Mouse (Mus musculus) bone marrow macrophage, adult 2 months (primary cell): ENCODE results near the gene Fancc. TPM values are rescaled to one million over a fixed set of nuclear protein-coding genes. Genes with fewer than 3 reads are reported as not detected.

Experiments
- H3K27ac ChIP-seq: 2 replicates; pipeline ENCODE4 v1.5.1; 2012; ENCODE audit warnings: low read depth, low read length; ENCODE audit not compliant: insufficient read depth
- H3K4me1 ChIP-seq: 2 replicates; pipeline ENCODE4 v1.6.1; 2012; ENCODE audit warnings: low read length; ENCODE audit not compliant: control insufficient read depth, insufficient read depth
- H3K4me3 ChIP-seq: 2 replicates; pipeline ENCODE4 v1.5.1; 2012; ENCODE audit warnings: mild to moderate bottlenecking, low read length, moderate library complexity; ENCODE audit not compliant: insufficient read depth
- CTCF ChIP-seq: IDR thresholded peaks from 2 replicates; pipeline ENCODE4 v1.5.1; 2012; ENCODE audit warnings: low read depth, mild to moderate bottlenecking, low read length, moderate library complexity
- POLR2A ChIP-seq: IDR thresholded peaks from 2 replicates; pipeline ENCODE4 v1.6.1; 2012; ENCODE audit warnings: mild to moderate bottlenecking, low read depth, low read length, borderline replicate concordance
- polyA plus RNA-seq: library from polyadenylated mRNA; stranded (reverse); fragments of >200 nt; gene quantifications from 2 replicates; pipeline ENCODE4 v1.2.4, GENCODE M21; 2012; ENCODE audit not compliant: missing spikeins, insufficient read depth, insufficient read length

Fancc gene
- polyA plus RNA-seq, 1 experiment: 7.6 TPM

DNA sequence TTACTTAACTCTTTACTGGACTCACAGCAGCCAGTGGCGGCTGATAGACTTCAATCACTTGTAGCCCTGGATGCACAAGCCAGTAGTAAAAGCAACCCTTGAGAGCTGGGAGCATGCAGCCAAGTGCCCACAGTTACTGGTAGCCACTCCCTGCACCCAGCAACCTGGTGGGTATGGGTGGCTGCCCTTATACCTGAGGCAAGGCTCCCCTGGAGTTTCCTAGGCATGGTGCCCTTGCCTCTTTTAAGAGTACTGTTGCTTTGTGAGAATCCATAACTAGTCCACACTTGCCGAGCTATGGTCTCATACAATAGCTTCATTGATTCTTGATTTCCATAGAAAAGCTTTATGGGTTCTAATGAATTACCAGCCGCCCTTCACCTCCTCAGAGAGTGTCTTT lies 252.7 kb downstream of the Fancc start:
- peaks cover 30% of the 10 kb centered on the region for H3K4me1 ChIP-seq
- TF ChIP-seq CTCF: no peak
- TF ChIP-seq POLR2A: no peak
- 0 out of 2 replicates have a peak overlapping the region, but pooled peaks have one; percentile 56 for H3K27ac ChIP-seq
- peak overlapping the region; percentile 52 for H3K4me3 ChIP-seq

DNA sequence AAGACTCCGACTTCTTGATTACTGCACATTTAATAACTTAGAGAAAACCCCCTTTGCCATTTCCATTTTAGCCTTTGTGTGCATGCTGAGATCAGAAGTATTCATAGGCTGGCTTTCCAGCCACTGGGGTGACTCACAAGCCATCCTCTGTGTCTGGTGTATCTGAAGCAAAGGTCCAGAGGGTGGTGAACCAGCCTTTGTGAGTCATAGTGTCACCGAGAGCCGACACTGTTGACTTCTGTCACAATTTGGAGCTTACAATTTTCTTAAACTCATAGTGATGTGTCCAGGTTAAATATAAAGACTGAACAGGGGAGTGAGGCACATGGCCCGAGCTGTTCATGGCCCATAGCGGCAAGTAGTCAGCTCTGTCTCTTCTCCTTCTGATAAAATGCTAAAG lies 253.5 kb downstream of the Fancc start:
- peak overlapping the region; percentile 56 for H3K27ac ChIP-seq
- TF ChIP-seq CTCF: no peak
- TF ChIP-seq POLR2A: no peak
- H3K4me3 ChIP-seq: peak overlapping the region; percentile 52
- H3K4me1 ChIP-seq: peaks cover 24% of the 10 kb centered on the region

DNA sequence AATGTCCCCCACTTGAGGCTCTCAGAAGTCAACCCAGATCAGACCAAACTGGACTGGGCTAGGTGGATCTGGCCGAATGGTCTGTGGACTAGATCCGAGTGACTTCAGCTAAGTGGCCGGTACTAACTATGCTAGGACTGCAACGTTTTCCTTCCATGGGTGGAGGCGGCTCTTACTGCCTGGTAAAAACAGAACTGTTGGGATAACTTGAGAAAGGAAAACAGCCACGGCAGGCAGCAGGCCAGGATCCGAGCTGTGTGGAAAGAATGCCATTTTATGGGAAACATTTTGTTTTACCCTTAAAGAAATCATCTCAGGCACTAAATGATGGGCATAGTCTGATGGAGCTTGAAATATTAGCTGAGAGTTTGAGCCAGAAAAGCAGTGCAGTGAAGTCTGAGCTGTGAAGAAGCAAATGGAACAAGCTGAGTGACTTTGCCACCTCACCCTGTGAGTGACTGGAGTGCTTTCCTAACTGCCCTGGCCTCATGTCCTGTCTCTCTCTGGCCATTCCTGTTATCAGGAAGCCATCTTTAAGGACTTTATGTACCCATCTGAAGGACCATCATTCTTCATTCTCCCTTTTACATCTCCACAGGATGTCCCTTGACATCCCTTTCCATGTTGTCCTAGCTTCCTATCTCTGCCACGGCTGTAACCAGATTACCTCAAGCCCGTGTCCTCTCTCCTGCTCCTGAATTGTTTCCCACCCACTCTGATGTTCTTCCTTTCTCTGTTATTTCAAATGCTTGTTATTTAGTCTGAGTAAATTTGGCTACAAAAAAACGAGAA lies 254.5 kb downstream of the Fancc start:
- TF ChIP-seq CTCF (no peak), POLR2A (no peak)
- Histone ChIP-seq H3K4me1 (peaks cover 15% of the 10 kb centered on the region), H3K27ac (peak overlapping the region; percentile 64), H3K4me3 (peak overlapping the region; percentile 93)

DNA sequence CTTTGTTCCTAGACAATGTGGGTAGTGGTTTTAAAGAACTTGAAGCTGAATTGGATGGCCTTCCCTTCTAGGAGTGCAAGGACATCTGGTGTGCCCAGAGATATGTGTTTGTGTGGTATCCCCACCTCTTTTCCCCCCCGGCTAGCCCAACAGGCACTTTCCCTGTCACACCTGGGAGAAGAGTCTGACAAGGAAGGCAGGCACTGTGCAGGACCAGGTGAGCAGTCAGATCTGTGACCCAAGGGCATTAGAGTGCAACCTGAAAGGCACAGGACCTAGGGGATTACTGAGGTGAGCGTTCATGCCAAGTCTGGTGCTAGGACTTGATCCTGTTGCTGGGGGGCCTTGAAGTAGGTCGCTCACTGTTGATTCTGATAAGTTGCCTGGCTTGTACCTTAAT lies 255.4 kb downstream of the Fancc start:
- H3K4me3 ChIP-seq: peak overlapping the region; percentile 93
- peaks cover 12% of the 10 kb centered on the region for H3K4me1 ChIP-seq
- TF ChIP-seq POLR2A (no peak), CTCF (no peak)
- H3K27ac ChIP-seq: peak overlapping the region; percentile 64

DNA sequence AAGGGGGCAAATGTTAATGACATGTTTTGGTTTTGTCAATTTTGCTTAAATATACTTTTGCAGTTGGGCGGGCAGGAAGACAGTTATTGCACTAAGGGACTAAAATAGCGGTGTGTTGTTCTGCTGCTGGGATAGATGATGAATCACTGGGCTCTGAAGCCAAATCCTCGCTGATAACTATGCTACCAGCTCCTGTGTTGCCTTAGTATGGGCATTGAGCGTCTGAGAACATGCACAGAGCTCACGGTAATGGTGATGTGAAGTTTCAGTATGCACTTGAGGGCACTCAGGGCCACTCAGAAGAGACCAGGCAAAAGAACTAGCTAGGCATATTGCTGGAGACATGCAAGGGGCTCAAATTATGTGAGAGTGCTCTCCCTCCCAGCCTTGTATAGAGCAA lies 256.2 kb downstream of the Fancc start:
- Histone ChIP-seq H3K4me1 (peaks cover 14% of the 10 kb centered on the region), H3K27ac (peak overlapping the region; percentile 90), H3K4me3 (peak overlapping the region; percentile 93)
- TF ChIP-seq CTCF: no peak
- no peak for TF ChIP-seq POLR2A

DNA sequence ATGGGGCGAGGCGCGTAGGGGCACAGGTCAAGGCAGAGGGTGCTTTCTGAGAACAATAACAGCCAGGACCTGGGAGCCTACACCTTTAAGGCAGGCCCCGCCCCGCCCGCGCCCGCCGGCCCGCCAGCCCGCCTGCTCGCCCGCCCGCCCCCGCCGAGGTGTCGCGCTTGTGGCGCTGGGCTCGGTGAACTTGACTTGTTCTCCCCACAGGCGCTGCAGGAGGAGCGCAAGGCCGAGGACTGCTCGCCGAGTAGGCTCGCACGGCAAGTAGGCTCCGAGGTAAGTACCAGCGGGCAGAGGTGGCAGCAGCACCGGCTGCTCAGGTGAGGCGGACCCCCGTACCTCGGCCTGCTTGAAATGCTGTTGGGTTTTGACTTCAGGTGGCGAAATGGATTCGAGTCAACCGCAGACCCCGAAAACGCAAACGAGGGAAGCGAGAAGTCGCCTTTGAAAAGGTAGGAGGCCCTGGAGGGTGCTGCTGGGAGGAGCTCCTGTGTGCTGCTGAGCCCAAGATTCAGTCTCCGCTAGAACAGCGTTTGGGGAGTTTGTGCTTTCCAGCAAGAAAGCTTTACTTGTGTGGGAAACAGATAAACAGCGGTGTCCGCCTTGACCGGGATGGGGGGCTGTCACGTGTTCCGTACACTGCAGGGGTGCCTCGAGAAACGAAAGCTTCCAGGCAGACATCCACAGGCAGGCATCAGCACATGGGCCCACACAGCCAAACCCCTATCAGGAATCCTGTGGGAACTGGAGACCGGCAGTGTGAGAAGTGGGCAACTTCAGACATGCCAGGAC lies 257.0 kb downstream of the Fancc start:
- H3K4me3 ChIP-seq: peak overlapping the region; percentile 93
- peaks cover 11% of the 10 kb centered on the region for H3K4me1 ChIP-seq
- H3K27ac ChIP-seq: peak overlapping the region; percentile 90
- no peak for TF ChIP-seq POLR2A
- no peak for TF ChIP-seq CTCF

DNA sequence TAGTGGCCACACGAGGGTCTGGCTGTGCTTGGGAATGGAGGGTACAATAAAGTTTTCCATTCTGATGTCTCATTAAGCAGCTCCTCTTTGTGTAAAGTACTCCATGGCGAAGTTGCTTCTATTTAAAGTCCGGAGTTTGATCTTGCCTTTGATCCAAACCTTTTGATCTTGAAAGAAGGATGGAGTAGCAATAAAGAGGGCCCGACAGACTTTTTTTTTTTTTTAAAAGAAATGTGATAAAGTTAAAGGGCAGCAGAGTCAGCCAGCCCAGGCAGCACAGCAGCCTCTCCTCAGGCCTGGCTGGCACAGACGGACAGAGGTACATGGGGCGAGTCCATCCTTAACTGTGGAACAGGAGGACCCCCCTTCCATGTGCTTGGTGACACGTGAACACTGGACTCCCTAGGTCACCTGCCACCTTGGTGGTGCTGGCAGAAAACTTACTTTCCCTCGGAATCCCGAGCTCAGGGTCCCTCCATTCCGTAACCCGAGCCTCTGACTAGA lies 257.7 kb downstream of the Fancc start:
- Histone ChIP-seq H3K4me3 (peak overlapping the region; percentile 71), H3K27ac (peak overlapping the region; percentile 48), H3K4me1 (peaks cover 7% of the 10 kb centered on the region)
- TF ChIP-seq POLR2A: no peak
- TF ChIP-seq CTCF: no peak

DNA sequence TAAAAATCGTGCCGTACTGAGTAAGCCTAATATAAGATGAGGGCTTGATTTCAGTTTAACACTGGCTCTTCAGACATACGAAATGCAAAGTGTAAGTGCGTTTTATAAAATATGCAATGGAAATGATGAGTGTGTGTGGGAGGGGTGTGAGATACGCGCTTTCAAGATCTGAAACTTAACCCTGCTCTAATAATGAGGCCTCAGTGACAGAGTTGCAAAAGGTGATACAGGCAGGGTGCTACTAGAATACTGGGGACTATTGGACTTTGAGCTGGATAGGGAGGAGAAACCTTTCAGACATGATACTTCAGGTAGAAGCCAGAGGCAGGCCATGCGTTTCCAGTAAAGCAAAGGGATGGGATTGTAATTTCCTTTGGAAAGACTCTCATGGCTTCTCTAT lies 259.0 kb downstream of the Fancc start:
- no peak for TF ChIP-seq CTCF
- no peak for TF ChIP-seq POLR2A
- Histone ChIP-seq H3K4me3 (no peak overlapping the region), H3K27ac (no peak overlapping the region), H3K4me1 (peaks cover 6% of the 10 kb centered on the region)

DNA sequence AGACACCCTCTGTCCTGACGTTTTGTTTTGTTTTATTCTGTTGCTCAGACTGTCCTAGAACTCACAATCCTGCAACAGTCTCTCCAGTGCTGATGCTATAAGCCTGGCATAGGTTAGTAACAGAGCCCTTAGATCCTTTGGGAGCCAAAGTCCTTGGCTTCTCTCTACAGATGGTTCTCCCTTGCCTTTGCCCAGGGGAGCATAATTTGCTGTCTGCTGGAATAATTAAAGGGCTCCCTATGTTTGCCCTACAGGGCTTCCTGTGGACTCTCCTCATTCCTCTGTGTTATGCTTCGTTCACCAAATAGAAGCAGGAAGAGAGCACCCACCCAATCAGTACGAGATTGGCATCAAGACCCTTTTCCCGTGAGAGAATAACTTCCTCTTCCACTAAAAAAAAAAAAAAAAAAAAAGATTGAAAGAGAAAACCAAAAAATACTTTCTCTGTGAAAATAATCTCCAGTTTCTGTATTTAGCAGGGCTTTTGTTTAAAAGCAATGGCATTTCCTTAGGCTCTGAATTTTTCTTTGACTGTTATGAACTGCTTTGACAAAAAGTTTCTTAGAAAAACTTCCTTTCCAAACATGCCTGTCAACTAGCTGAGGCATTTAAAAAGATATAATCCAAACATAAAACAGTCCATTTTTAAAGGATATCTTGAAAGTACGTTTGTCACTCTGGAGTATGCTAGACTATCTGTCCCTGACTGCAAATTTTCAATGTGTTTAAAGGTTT lies 260.8 kb downstream of the Fancc start:
- Histone ChIP-seq H3K4me1 (peaks cover 9% of the 10 kb centered on the region), H3K4me3 (no peak overlapping the region), H3K27ac (no peak overlapping the region)
- TF ChIP-seq POLR2A (no peak), CTCF (no peak)

DNA sequence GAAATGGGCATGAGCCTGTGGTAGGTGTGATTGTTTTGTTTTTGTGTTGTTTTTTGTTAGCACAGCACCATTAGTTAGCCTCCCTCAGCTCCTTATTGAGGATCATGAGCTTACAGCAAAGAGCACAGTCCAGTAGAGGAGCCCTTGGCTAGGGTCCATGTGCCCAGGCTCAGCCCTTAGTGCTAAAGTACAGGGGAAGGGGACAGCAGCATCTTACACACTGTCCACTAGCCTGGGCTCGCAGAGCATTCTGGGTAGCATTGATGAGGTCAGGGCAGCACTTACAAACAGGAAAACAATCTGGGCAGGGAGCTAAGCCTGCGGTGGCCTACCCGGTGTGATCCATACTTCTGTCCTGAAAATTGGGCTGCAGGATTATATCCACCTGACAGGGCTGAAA lies 261.5 kb downstream of the Fancc start:
- TF ChIP-seq POLR2A (no peak), CTCF (no peak)
- H3K27ac ChIP-seq: no peak overlapping the region

More for the DNA sequence above, 261.5 kb downstream of the Fancc start:
- H3K4me3 ChIP-seq: no peak overlapping the region
- H3K4me1 ChIP-seq: peaks cover 9% of the 10 kb centered on the region

Other genes starting within 250 kb of the Fancc start
- gene Ptch1, start 76.3 kb upstream of the Fancc start, polyA plus RNA-seq: 1.6 and 2.5 TPM in 2 replicates